Mouse (Mus musculus) embryonic stem cell, embryonic (primary cell): Measurements from ENCODE around the gene Atp8b5.

Source experiments
- CTCF ChIA-PET, 4 experiments: fragments of 300-600 bp in 2 of 4; fragments of 350-600 bp in 2 of 4; sonication (Branson Sonifier 250); formaldehyde crosslinking; loops; one replicate each; lab custom pipeline; 2022; ENCODE audit warnings: inconsistent platforms in 2 of 4; lab: Charles Lee
- POLR2A ChIA-PET, 4 experiments: fragments of 300-600 bp in 2 of 4; fragments of 350-600 bp in 2 of 4; sonication (Branson Sonifier 250); formaldehyde crosslinking; loops; one replicate each; lab custom pipeline; 2022; ENCODE audit warnings: antibody characterized with exemption in 4 of 4, inconsistent platforms in 1 of 4; lab: Charles Lee

Atp8b5 gene

GRCm38 (mm10) chr4:43267323-43267658 lies 332 bp downstream of the Atp8b5 start:
- POLR2A ChIA-PET: interaction anchor here in 3 of 4 experiments (0.8 to 1.4 kb wide), 5 partner anchors 10 to 137 kb away, joined by 3 to 5 read pairs (median 4); no protein-coding TSS in a partner anchor

GRCm38 (mm10) chr4:43285476-43285875 lies 18.5 kb downstream of the Atp8b5 start:
- ChIA-PET CTCF (no interaction called here), POLR2A (no interaction called here)

More at GRCm38 (mm10) chr4:43267323-43267658, 332 bp downstream of the Atp8b5 start:
- CTCF ChIA-PET: interaction anchor here in 3 of 4 experiments (0.8 to 1.4 kb wide), 7 partner anchors 10 to 154 kb away, joined by 3 to 6 read pairs (median 4); no protein-coding TSS in a partner anchor

GRCm38 (mm10) chr4:43287305-43287704 lies 20.3 kb downstream of the Atp8b5 start:
- POLR2A ChIA-PET: no interaction called here
- CTCF ChIA-PET: no interaction called here

GRCm38 (mm10) chr4:43294001-43294400 lies 27.0 kb downstream of the Atp8b5 start:
- CTCF ChIA-PET: interaction anchor here in 2 of 4 experiments (0.6 to 0.8 kb wide), 2 partner anchors 88 to 666 kb away, joined by 4 to 5 read pairs; partner anchors contain the start of gene Rusc2 (in 1 of the 2)
- POLR2A ChIA-PET: no interaction called here

GRCm38 (mm10) chr4:43309696-43310338 lies 42.9 kb downstream of the Atp8b5 start:
- CTCF ChIA-PET: interaction anchor here in 1 of 4 experiments (0.6 kb wide), 1 partner anchor 144 kb away, joined by 5 read pairs; no protein-coding TSS in a partner anchor
- POLR2A ChIA-PET: interaction anchor here in 2 of 4 experiments (0.8 to 1.1 kb wide), 2 partner anchors 13 kb away, joined by 3 read pairs; no protein-coding TSS in a partner anchor

GRCm38 (mm10) chr4:43321536-43321935 lies 54.6 kb downstream of the Atp8b5 start:
- POLR2A ChIA-PET: no interaction called here

GRCm38 (mm10) chr4:43322336-43322735 lies 55.4 kb downstream of the Atp8b5 start:
- CTCF ChIA-PET: no interaction called here
- POLR2A ChIA-PET: no interaction called here

More at GRCm38 (mm10) chr4:43321536-43321935, 54.6 kb downstream of the Atp8b5 start:
- CTCF ChIA-PET: no interaction called here

- POLR2A ChIA-PET: no interaction called here
- CTCF ChIA-PET: no interaction called here
Observed at GRCm38 (mm10) chr4:43327118-43327517, 60.2 kb downstream of the Atp8b5 start.

- ChIA-PET CTCF (interaction anchor here in 1 of 4 experiments (0.6 to 0.7 kb wide), 2 partner anchors 147 to 287 kb away, joined by 3 read pairs; no protein-coding TSS in a partner anchor), POLR2A (interaction anchor here in 3 of 4 experiments (0.7 to 1.9 kb wide), 13 partner anchors 11 to 315 kb away, joined by 3 to 6 read pairs (median 3); partner anchors contain the start of gene Atp8b5 (in 1 of the 3))
Observed at GRCm38 (mm10) chr4:43334771-43335170, 67.8 kb downstream of the Atp8b5 start.

- ChIA-PET POLR2A (interaction anchor here in 2 of 4 experiments (1.0 to 1.9 kb wide), 2 partner anchors 54 to 92 kb away, joined by 3 to 4 read pairs; no protein-coding TSS in a partner anchor), CTCF (interaction anchor here in 1 of 4 experiments (0.9 kb wide), 1 partner anchor 143 kb away, joined by 3 read pairs; no protein-coding TSS in a partner anchor)
Observed at GRCm38 (mm10) chr4:43336176-43336575, 69.2 kb downstream of the Atp8b5 start.

- POLR2A ChIA-PET: interaction anchor here in 2 of 4 experiments (0.7 to 1.2 kb wide), 6 partner anchors 9 to 164 kb away, joined by 3 to 10 read pairs (median 3); no protein-coding TSS in a partner anchor
- CTCF ChIA-PET: interaction anchor here in 1 of 4 experiments (0.6 to 0.8 kb wide), 2 partner anchors 35 to 92 kb away, joined by 3 to 7 read pairs; no protein-coding TSS in a partner anchor
Observed at GRCm38 (mm10) chr4:43340096-43340804, 73.3 kb downstream of the Atp8b5 start.

- ChIA-PET POLR2A (no interaction called here), CTCF (interaction anchor here in 1 of 4 experiments (0.6 kb wide), 1 partner anchor 76 kb away, joined by 5 read pairs; no protein-coding TSS in a partner anchor)
Observed at GRCm38 (mm10) chr4:43341276-43341891, 74.4 kb downstream of the Atp8b5 start.

GRCm38 (mm10) chr4:43342443-43342842 lies 75.5 kb downstream of the Atp8b5 start:
- ChIA-PET POLR2A (no interaction called here), CTCF (no interaction called here)

- POLR2A ChIA-PET: interaction anchor here in 1 of 4 experiments (0.7 kb wide), 1 partner anchor 654 kb away, joined by 3 read pairs; no protein-coding TSS in a partner anchor
- CTCF ChIA-PET: no interaction called here
Observed at GRCm38 (mm10) chr4:43344932-43345331, 78.0 kb downstream of the Atp8b5 start.

- POLR2A ChIA-PET: interaction anchor here in 2 of 4 experiments (0.5 to 1.6 kb wide), 4 partner anchors 11 to 275 kb away, joined by 3 read pairs; no protein-coding TSS in a partner anchor
- CTCF ChIA-PET: interaction anchor here in 1 of 4 experiments (0.6 kb wide), 1 partner anchor 283 kb away, joined by 3 read pairs; no protein-coding TSS in a partner anchor
Observed at GRCm38 (mm10) chr4:43349206-43349605, 82.2 kb downstream of the Atp8b5 start.

- ChIA-PET CTCF (no interaction called here), POLR2A (interaction anchor here in 1 of 4 experiments (0.9 to 1.3 kb wide), 3 partner anchors 12 to 85 kb away, joined by 3 to 4 read pairs (median 3); no protein-coding TSS in a partner anchor)
Observed at GRCm38 (mm10) chr4:43350038-43350560, 83.1 kb downstream of the Atp8b5 start.

GRCm38 (mm10) chr4:43353662-43354061 lies 86.7 kb downstream of the Atp8b5 start:
- CTCF ChIA-PET: no interaction called here
- POLR2A ChIA-PET: interaction anchor here in 2 of 4 experiments (0.6 to 0.7 kb wide), 2 partner anchors 25 to 138 kb away, joined by 3 read pairs; no protein-coding TSS in a partner anchor

GRCm38 (mm10) chr4:43364914-43365560 lies 98.1 kb downstream of the Atp8b5 start:
- CTCF ChIA-PET: no interaction called here
- POLR2A ChIA-PET: no interaction called here
